Mouse (Mus musculus): ENCODE measurements around the gene Tiprl. TPM values are rescaled to one million over a fixed set of nuclear protein-coding genes. Genes with fewer than 3 reads are reported as not detected.

Tiprl gene
- polyA plus RNA-seq, 1 experiment, result 70.2 TPM

DNA sequence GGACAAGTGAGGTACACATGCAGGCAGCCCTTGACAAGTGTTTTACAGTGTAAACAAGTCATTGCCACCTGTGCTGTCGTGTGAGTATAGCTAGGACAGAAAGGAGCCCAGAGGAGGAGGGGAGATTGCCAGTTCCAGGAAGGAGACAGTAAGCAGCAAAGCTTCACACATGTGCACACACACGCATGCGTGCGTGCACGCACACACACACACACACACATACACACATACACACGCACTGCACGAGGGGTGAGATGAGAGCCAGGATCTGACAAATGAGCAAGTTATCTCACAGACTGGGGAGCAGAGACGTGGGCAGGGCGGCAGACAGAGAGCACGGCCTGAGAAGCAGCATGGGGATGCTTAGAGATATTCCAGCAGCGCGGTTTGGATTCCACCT is 50.3 kb downstream of the Tiprl start:
- Histone ChIP-seq H3K4me3 (ENCODE audit: insufficient read depth, low read length) (no peak overlapping the region), H3K27ac (ENCODE audit: insufficient read depth, low read length) (no peak overlapping the region), H3K4me1 (ENCODE audit: control insufficient read depth, insufficient read depth, low read length) (peaks cover 6% of the 10 kb centered on the region; the same call in 1 of the 2 replicates)
- TF ChIP-seq CTCF (IDR thresholded peaks at IDR 0.05; ENCODE audit: borderline replicate concordance, insufficient read depth, low read length), result no peak
- no peak for TF ChIP-seq POLR2A (IDR thresholded peaks at IDR 0.05; ENCODE audit: low read depth, low read length)

DNA sequence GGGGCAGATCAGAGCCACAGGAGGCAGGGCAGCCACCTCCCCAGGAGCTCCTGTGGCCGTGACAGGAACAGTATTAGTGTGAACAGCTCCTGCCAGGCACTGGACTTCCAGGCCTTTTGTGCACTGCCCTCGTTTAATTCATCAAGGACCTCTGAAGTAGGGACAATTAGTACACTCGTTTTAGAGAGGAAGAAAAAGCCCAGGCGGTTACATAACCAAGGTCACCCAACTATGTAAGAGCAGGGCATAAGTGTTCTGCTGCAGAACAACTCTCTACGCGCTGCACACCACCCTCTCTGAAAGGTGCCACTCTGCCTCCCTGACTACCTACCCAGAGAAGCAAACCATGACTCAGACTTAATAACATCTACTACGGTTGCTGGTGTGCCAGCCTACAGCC is 51.7 kb downstream of the Tiprl start:
- TF ChIP-seq CTCF (IDR thresholded peaks at IDR 0.05; ENCODE audit: borderline replicate concordance, insufficient read depth, low read length), result no peak
- TF ChIP-seq POLR2A (IDR thresholded peaks at IDR 0.05; ENCODE audit: low read depth, low read length), result no peak
- Histone ChIP-seq H3K4me3 (ENCODE audit: insufficient read depth, low read length) (no peak overlapping the region), H3K27ac (ENCODE audit: insufficient read depth, low read length) (no peak overlapping the region), H3K4me1 (ENCODE audit: control insufficient read depth, insufficient read depth, low read length) (no peaks in the 10 kb centered on the region)

DNA sequence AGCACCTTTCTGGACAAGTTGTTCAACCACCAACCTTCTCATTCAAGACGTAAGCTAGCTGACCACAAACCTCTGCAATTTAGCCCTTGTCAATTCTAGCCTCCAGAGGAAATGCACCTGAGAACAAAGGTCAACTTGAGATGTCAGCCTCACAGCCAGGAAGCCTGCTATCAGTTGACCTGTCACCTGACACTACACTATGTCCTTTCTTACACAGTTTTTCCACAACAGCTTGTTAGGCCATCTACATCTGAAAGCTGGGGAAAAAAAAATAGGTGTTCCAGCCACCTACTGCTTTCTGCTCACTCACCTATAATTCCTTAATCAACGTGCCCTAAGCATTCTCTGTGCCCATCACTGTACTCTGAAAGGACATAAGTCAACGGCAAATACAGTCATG is 52.6 kb downstream of the Tiprl start:
- H3K4me1 ChIP-seq (ENCODE audit: control insufficient read depth, insufficient read depth, low read length), result no peaks in the 10 kb centered on the region
- TF ChIP-seq CTCF (IDR thresholded peaks at IDR 0.05; ENCODE audit: borderline replicate concordance, insufficient read depth, low read length) (no peak), POLR2A (IDR thresholded peaks at IDR 0.05; ENCODE audit: low read depth, low read length) (no peak)
- no peak overlapping the region for H3K4me3 ChIP-seq (ENCODE audit: insufficient read depth, low read length)
- H3K27ac ChIP-seq (ENCODE audit: insufficient read depth, low read length), result no peak overlapping the region

DNA sequence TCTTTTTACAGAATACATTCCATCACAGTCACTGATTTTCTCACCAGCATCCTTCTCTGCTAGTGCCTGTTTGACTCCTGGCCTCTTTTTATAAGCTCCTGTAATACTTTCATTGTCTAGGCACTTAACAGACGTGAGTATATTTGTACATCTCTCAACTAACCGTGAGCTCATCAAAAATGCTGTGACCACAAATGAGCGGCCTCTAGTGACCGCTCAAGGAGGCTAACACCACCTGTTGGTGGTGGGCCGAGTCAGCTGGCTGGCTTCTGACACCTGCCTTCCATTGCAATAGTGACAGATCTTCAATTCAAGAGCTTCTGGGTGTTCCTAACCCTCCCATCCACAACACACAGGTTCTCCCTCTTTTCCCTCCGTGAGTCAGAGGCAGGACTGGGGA is 53.4 kb downstream of the Tiprl start:
- H3K4me3 ChIP-seq (ENCODE audit: insufficient read depth, low read length), result no peak overlapping the region
- H3K4me1 ChIP-seq (ENCODE audit: control insufficient read depth, insufficient read depth, low read length), result no peaks in the 10 kb centered on the region
- TF ChIP-seq POLR2A (IDR thresholded peaks at IDR 0.05; ENCODE audit: low read depth, low read length), result no peak
- no peak for TF ChIP-seq CTCF (IDR thresholded peaks at IDR 0.05; ENCODE audit: borderline replicate concordance, insufficient read depth, low read length)
- no peak overlapping the region for H3K27ac ChIP-seq (ENCODE audit: insufficient read depth, low read length)

DNA sequence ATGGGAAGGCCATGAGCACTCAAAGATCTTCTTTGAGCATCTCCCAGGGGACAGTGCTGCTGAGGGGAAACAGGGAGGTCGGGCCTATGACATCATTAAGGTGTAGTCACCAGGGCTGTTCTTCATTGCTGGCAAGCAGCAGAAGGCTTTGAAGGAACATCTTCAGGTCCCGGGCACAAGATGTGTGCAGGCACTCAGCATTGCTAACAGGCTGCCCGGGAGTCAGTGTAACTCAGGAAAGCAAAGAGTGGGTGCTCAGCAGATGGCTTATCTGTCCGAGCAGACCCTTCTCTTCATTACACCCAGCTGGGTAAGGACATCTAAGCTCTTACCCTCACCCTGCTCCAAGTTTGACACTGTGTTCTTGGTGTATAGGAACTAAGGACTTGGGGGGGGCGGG is 57.5 kb downstream of the Tiprl start:
- H3K4me3 ChIP-seq (ENCODE audit: insufficient read depth, low read length), result no peak overlapping the region
- TF ChIP-seq POLR2A (IDR thresholded peaks at IDR 0.05; ENCODE audit: low read depth, low read length) (no peak), CTCF (IDR thresholded peaks at IDR 0.05; ENCODE audit: borderline replicate concordance, insufficient read depth, low read length) (no peak)
- no peak overlapping the region for H3K27ac ChIP-seq (ENCODE audit: insufficient read depth, low read length)
- H3K4me1 ChIP-seq (ENCODE audit: control insufficient read depth, insufficient read depth, low read length), result no peaks in the 10 kb centered on the region

DNA sequence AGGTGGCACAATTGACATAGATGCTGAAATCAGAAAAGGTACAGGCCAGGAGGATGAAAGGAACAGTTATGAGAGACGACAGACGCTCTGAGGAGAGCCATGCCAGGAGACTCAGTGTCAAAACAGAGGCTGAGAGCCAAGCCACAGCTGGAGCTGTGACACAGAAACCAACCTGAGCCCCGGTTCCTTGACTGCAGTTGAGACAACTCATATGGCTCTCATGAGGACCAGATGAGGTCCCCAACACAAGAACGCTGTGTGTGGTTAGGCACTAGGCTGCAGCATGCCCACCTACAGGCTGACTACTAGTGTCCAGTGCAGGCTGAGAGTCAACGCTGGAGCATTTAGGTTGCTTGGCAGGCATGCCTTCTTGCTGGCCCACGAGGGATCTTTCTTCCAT is 58.7 kb downstream of the Tiprl start:
- H3K27ac ChIP-seq (ENCODE audit: insufficient read depth, low read length), result no peak overlapping the region
- no peak for TF ChIP-seq CTCF (IDR thresholded peaks at IDR 0.05; ENCODE audit: borderline replicate concordance, insufficient read depth, low read length)
- H3K4me1 ChIP-seq (ENCODE audit: control insufficient read depth, insufficient read depth, low read length), result no peaks in the 10 kb centered on the region
- no peak overlapping the region for H3K4me3 ChIP-seq (ENCODE audit: insufficient read depth, low read length)

DNA sequence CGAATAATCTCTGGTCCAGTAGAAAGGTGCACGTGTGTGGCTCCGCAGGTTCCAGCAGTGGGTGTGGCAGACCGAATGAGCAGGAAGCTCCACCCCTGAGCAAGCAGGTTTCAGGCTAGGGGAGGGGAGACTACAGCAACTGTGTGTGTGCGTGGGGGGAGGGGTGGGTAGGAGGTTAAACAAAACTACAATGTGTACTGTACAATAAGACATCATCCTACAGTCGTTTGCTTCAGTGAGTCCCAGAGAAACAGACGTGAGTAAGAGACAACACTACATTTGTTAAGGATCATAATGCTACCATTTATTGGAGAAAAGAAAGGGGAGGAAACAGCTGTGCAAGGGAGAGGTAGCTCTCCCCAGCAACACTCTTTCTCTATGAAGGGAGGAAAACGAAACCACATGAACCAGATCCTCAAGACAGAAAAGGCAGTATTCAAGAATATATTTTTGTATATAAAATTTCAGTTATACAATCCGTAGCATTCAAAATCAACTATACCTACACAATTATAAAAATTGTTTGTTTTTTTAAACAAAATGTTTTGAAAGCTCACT is 62.7 kb downstream of the Tiprl start:
- H3K4me1 ChIP-seq (ENCODE audit: control insufficient read depth, insufficient read depth, low read length), result no peaks in the 10 kb centered on the region
- H3K27ac ChIP-seq (ENCODE audit: insufficient read depth, low read length), result no peak overlapping the region
- TF ChIP-seq CTCF (IDR thresholded peaks at IDR 0.05; ENCODE audit: borderline replicate concordance, insufficient read depth, low read length), result no peak
- TF ChIP-seq POLR2A (IDR thresholded peaks at IDR 0.05; ENCODE audit: low read depth, low read length), result no peak
- no peak overlapping the region for H3K4me3 ChIP-seq (ENCODE audit: insufficient read depth, low read length)

DNA sequence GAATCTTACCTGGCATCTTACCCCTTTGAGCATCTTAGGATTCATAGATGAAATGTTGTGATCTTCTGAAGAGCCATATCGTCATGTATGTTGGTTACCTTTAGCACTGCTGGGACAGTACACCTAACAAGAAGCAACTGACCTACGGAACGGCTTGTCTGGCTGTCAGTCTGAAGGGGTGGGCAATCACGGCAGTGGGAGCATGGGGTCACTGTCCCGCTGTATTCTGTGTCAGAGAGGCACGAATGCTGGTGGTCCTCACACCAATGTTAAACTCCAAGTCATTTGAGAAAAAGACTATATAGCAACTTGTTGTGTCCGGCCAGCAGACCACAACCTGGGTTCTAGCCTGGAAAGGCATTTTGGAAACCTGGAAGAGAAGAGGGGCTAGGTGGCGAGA is 65.5 kb downstream of the Tiprl start:
- no peak for TF ChIP-seq CTCF (IDR thresholded peaks at IDR 0.05; ENCODE audit: borderline replicate concordance, insufficient read depth, low read length)
- no peak for TF ChIP-seq POLR2A (IDR thresholded peaks at IDR 0.05; ENCODE audit: low read depth, low read length)
- H3K4me3 ChIP-seq (ENCODE audit: insufficient read depth, low read length), result no peak overlapping the region
- H3K27ac ChIP-seq (ENCODE audit: insufficient read depth, low read length), result no peak overlapping the region
- H3K4me1 ChIP-seq (ENCODE audit: control insufficient read depth, insufficient read depth, low read length), result no peaks in the 10 kb centered on the region

DNA sequence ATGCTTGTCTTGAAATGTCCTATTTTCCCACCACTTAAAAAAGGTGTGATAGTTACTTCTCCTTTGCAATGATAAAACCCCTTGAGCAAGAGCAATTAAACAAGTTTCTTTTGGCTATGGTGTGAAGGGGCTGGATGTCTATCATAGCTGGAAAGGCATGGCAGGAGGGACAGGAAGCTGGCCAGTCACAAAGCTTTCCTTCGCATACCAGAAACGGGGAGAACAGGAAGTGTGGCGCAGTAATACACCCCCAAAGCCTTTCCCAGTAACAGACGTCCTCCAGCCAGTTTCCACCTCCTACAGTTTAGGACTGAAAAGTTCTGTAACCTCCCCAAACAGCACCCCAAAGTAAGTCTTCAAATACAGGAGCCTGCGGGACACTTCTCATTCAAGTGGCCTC is 66.6 kb downstream of the Tiprl start:
- H3K4me1 ChIP-seq (ENCODE audit: control insufficient read depth, insufficient read depth, low read length), result no peaks in the 10 kb centered on the region
- no peak overlapping the region for H3K4me3 ChIP-seq (ENCODE audit: insufficient read depth, low read length)
- no peak overlapping the region for H3K27ac ChIP-seq (ENCODE audit: insufficient read depth, low read length)
- no peak for TF ChIP-seq POLR2A (IDR thresholded peaks at IDR 0.05; ENCODE audit: low read depth, low read length)

DNA sequence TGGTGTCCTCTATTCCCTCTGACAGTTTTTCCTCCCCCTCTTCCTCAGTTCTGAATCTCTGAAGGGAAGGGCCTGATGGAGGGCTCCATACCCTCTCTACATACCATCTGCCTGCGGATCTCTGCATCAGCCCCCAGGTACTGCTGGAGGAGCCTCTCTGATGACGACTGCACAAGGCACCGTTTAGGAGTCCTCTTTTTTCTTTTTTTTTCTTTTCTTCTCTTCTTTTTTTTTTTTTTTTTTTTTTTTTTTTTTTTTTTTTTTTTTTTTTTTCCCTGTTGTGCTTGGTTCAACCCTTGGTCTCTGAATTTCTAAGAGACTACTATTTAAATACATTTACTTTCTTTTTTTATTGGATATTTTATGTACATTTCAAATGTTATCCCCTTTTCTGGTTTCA is 67.3 kb downstream of the Tiprl start:
- Histone ChIP-seq H3K4me1 (ENCODE audit: control insufficient read depth, insufficient read depth, low read length) (no peaks in the 10 kb centered on the region), H3K4me3 (ENCODE audit: insufficient read depth, low read length) (no peak overlapping the region), H3K27ac (ENCODE audit: insufficient read depth, low read length) (no peak overlapping the region)
- TF ChIP-seq CTCF (IDR thresholded peaks at IDR 0.05; ENCODE audit: borderline replicate concordance, insufficient read depth, low read length) (no peak), POLR2A (IDR thresholded peaks at IDR 0.05; ENCODE audit: low read depth, low read length) (no peak)

DNA sequence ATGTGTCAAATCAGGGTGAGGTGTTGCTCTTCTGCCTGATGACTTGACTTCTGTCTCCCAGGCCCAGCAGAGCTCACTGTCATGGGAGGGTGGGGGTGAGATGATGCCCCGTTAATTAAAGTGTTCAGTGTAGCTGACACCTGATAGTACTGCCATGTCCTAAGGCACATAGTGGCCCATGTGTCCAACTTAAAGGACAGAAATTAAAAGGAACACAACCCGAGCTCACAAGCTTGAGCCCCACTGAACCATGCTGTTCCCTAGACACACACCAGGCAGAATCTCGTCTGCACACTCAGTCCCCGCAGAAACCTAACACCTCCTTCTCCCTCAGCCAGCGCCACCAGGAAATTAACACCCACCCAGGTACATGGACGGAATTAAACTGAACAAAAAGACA is 71.9 kb downstream of the Tiprl start:
- no peak overlapping the region for H3K27ac ChIP-seq (ENCODE audit: insufficient read depth, low read length)
- TF ChIP-seq POLR2A (IDR thresholded peaks at IDR 0.05; ENCODE audit: low read depth, low read length) (no peak), CTCF (IDR thresholded peaks at IDR 0.05; ENCODE audit: borderline replicate concordance, insufficient read depth, low read length) (no peak)
- no peak overlapping the region for H3K4me3 ChIP-seq (ENCODE audit: insufficient read depth, low read length)

More for the DNA sequence above, 71.9 kb downstream of the Tiprl start:
- no peaks in the 10 kb centered on the region for H3K4me1 ChIP-seq (ENCODE audit: control insufficient read depth, insufficient read depth, low read length)

Other genes with a start within 250 kb of the Tiprl start
- gene Tbx19, start 76.2 kb downstream of the Tiprl start, polyA plus RNA-seq (2011; ENCODE audit: insufficient read length, low read depth, missing spikeins), result not detected in 2 replicates
- 16.4 and 18.5 TPM in 2 replicates for gene Sft2d2, start 42.6 kb downstream of the Tiprl start, polyA plus RNA-seq (2011; ENCODE audit: insufficient read length, low read depth, missing spikeins)
- 9.9 and 11.3 TPM in 2 replicates for gene Gpr161, start 58.8 kb upstream of the Tiprl start, polyA plus RNA-seq (2011; ENCODE audit: insufficient read length, low read depth, missing spikeins)
- gene Dcaf6, start 223.5 kb upstream of the Tiprl start, polyA plus RNA-seq (2011; ENCODE audit: insufficient read length, low read depth, missing spikeins), result 36.3 and 43.2 TPM in 2 replicates
- 38.6 and 55.9 TPM in 2 replicates for gene Mpc2, start 223.6 kb upstream of the Tiprl start, polyA plus RNA-seq (2011; ENCODE audit: insufficient read length, low read depth, missing spikeins)
- gene Adcy10, start 248.2 kb upstream of the Tiprl start, polyA plus RNA-seq (2011; ENCODE audit: insufficient read length, low read depth, missing spikeins), result not detected in 2 replicates